Mouse (Mus musculus) limb, embryonic 14.5 days (tissue): ENCODE results near the gene 9330161L09Rik. TPM values are rescaled to one million over a fixed set of nuclear protein-coding genes. Genes with fewer than 3 reads are reported as not detected.

Experiments used
- ATAC-seq: fragments of 200-750 bp; cut with Nextera tagmentation; 2 replicates; pipeline ENCODE4 v1.8.0; 2017; ENCODE audit warnings: low read depth, moderate number of reproducible peaks, moderate TSS enrichment; ENCODE audit not compliant: low FRiP score
- DNase-seq: peaks from one replicate; pipeline ENCODE4 v3.0.0-alpha.2; 2015; ENCODE audit warnings: low spot score
- H3K27ac ChIP-seq: fragments of 300-500 bp; sonication (generic); replicated peaks from 2 replicates; pipeline ENCODE4 v1.5.1; 2014; ENCODE audit warnings: low read depth, mild to moderate bottlenecking, low read length, moderate library complexity, mixed read lengths
- H3K27me3 ChIP-seq: fragments of 300-500 bp; sonication (generic); 2 replicates; pipeline ENCODE4 v1.6.1; 2014; ENCODE audit warnings: low read length, mixed read lengths; ENCODE audit not compliant: control insufficient read depth, insufficient read depth
- H3K36me3 ChIP-seq: fragments of 300-500 bp; sonication (generic); 2 replicates; pipeline ENCODE4 v1.6.1; 2014; ENCODE audit warnings: mild to moderate bottlenecking, low read length, moderate library complexity, mixed read lengths; ENCODE audit not compliant: control insufficient read depth, insufficient read depth
- H3K4me1 ChIP-seq: fragments of 300-500 bp; sonication (generic); 2 replicates; pipeline ENCODE4 v1.6.1; 2014; ENCODE audit warnings: antibody characterized with exemption, low read length, mixed read lengths; ENCODE audit not compliant: control insufficient read depth, insufficient read depth
- H3K4me2 ChIP-seq: fragments of 300-500 bp; sonication (generic); replicated peaks from 2 replicates; pipeline ENCODE4 v1.6.1; 2014; ENCODE audit warnings: low read depth, mild to moderate bottlenecking, low read length, moderate library complexity; ENCODE audit not compliant: severe bottlenecking
- H3K4me3 ChIP-seq: fragments of 300-500 bp; sonication (generic); replicated peaks from 2 replicates; pipeline ENCODE4 v1.5.1; 2014; ENCODE audit warnings: low read length
- H3K9ac ChIP-seq: fragments of 300-500 bp; sonication (generic); 2 replicates; pipeline ENCODE4 v1.6.1; 2014; ENCODE audit warnings: mild to moderate bottlenecking, low read depth, low read length, moderate library complexity; ENCODE audit not compliant: severe bottlenecking
- H3K9me3 ChIP-seq: fragments of 300-500 bp; sonication (generic); 2 replicates; pipeline ENCODE4 v1.6.1; 2016; ENCODE audit warnings: low read length; ENCODE audit not compliant: control insufficient read depth
- POLR2A ChIP-seq: fragments of 200-500 bp; IDR thresholded peaks from 2 replicates; pipeline ENCODE4 v1.8.0; 2012; ENCODE audit warnings: inconsistent platforms, mild to moderate bottlenecking, moderate library complexity, borderline replicate concordance; ENCODE audit not compliant: insufficient read depth, insufficient read length; ENCODE audit errors: extremely low read depth
- WGBS: fragments of 180-500 bp; shearing (Covaris S2); extraction: QIAGEN DNeasy Blood & Tissue Kit; methylation state at CpG from one replicate; pipeline ENCODE4 v1.1.7; 2014; 5-methylcytosine and 5-hydroxymethylcytosine counted together
- polyA plus RNA-seq, 2 experiments: library from polyadenylated mRNA; depleted of rRNA in 1 of 2; stranded (reverse) in 1 of 2; unstranded in 1 of 2; fragments of >200 nt; fragmentation: Nextera tagmentation in 1 of 2; extraction: Ambion mirVana in 1 of 2; gene quantifications; 2 replicates each; pipeline versions ENCODE4 v1.2.1 to v1.2.3; 2012 to 2014

Gene 9330161L09Rik
- polyA plus RNA-seq, 2 experiments = 0.32 to 0.47 TPM

DNA sequence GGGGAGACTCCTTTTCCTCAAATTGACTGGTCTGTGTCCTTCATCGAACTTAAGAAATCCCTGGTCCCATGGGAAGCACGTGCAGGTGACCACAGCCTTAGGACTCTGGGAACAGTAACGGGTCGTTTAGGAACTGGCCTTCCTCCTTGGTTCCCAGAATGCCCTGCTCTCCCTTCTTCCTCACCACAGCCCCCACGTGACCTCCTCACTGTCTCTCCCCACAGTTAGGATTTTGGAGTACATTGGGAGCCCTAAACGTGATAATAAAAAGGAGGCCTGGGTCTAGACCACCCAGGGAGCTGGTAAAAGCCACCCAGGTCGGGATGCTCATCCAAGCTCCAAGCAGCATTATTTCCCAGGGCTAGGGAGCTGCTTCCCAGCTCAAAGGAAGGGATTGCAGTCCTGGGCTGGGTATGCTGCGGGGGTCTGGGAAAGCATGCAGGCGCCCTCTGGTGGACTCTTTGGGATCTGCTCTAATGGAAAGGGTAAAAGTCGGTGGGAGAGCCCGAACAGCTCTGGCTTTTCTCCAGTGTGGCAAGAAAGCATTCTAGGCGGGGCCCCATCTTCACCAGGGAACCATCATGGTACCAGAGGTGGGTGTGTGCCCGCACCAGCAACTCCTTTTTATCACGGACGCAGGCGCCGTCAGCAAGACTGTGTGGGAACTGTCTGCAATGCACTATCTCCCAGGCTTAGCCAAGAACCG is 39.8 kb downstream of the 9330161L09Rik start:
- TF ChIP-seq POLR2A = no peak
- H3K9me3 ChIP-seq = no peaks in the 10 kb centered on the region
- no peak overlapping the region for H3K4me2 ChIP-seq
- no peak overlapping the region for H3K27ac ChIP-seq
- no peaks in the 10 kb centered on the region for H3K27me3 ChIP-seq
- no peaks in the 10 kb centered on the region for H3K4me1 ChIP-seq
- WGBS = 11% methylated on average over 18 of the region's 18 CpGs
- DNase-seq (peak; percentile 69), ATAC-seq (peak; percentile 78)
- H3K9ac ChIP-seq = 0 out of 2 replicates have a peak overlapping the region, but pooled peaks have one; percentile 12
- no peaks in the 10 kb centered on the region for H3K36me3 ChIP-seq
- no peak overlapping the region for H3K4me3 ChIP-seq

DNA sequence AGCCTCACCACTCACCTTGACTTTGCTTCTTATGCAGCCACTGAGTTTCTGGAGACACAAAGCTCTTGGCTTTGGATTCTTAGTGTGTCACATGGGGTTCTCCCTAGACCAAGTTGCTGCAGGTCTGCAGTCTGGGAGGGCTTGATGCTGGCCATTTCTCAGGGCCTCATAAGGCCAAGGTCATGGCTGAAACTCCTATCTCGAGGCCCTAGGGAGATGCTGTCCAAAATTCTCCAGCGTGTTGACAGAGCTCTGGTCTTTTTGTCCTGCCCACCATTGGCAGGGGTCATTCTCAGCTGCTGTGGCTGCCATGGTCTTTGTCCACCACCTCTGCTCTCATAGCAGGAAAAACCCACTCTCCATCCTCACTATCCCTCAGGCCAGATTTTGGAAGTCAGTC is 40.4 kb downstream of the 9330161L09Rik start:
- H3K27ac ChIP-seq = no peak overlapping the region
- no peak for DNase-seq
- no peaks in the 10 kb centered on the region for H3K36me3 ChIP-seq
- no peaks in the 10 kb centered on the region for H3K9me3 ChIP-seq
- H3K4me2 ChIP-seq = no peak overlapping the region
- no peak overlapping the region for H3K9ac ChIP-seq
- TF ChIP-seq POLR2A = no peak
- WGBS = 85% methylated on average over 2 of the region's 2 CpGs
- H3K4me1 ChIP-seq = no peaks in the 10 kb centered on the region
- H3K4me3 ChIP-seq = no peak overlapping the region
- no peak for ATAC-seq
- H3K27me3 ChIP-seq = no peaks in the 10 kb centered on the region

- 70% methylated on average over 3 of the region's 3 CpGs for WGBS
- H3K27ac ChIP-seq = no peak overlapping the region
- DNase-seq (no peak), ATAC-seq (no peak)
- no peak overlapping the region for H3K4me2 ChIP-seq
- no peak for TF ChIP-seq POLR2A
- no peaks in the 10 kb centered on the region for H3K27me3 ChIP-seq
- H3K4me3 ChIP-seq = no peak overlapping the region
- H3K9me3 ChIP-seq = no peaks in the 10 kb centered on the region
- H3K4me1 ChIP-seq = no peaks in the 10 kb centered on the region
- no peaks in the 10 kb centered on the region for H3K36me3 ChIP-seq
- H3K9ac ChIP-seq = no peak overlapping the region
These were observed 45.3 kb downstream of the 9330161L09Rik start for GRCm38 (mm10) chr12:103362336-103362735.

- TF ChIP-seq POLR2A = no peak
- no peaks in the 10 kb centered on the region for H3K4me1 ChIP-seq
- no peak overlapping the region for H3K27ac ChIP-seq
- H3K36me3 ChIP-seq = no peaks in the 10 kb centered on the region
- no peak overlapping the region for H3K4me3 ChIP-seq
- ATAC-seq = no peak
- H3K4me2 ChIP-seq = no peak overlapping the region
- no peak for DNase-seq
- no peaks in the 10 kb centered on the region for H3K9me3 ChIP-seq
- no peak overlapping the region for H3K9ac ChIP-seq
- WGBS = 80% methylated on average over 17 of the region's 17 CpGs
- H3K27me3 ChIP-seq = no peaks in the 10 kb centered on the region
These were observed 45.9 kb downstream of the 9330161L09Rik start for GRCm38 (mm10) chr12:103361539-103362307.

DNA sequence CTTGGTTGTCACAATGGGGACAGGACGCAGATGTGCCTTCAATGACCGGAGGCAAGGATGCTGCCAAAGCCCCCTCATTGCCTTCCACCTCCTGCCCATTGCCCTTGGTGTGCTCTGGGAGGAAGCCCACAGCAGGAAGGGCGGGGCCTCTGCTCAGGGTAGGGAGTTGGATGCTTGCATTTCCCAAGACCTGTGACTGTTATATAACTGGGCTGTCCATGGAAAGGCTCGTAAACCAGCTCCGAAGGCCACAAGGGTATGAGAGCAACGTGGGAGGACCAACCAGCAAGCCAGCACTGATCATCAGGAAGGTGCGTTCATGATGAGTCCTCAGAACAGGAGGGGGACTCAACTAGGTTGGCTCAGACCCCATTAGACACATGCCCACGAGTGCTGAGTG is 46.8 kb downstream of the 9330161L09Rik start:
- Histone ChIP-seq H3K4me2 (no peak overlapping the region), H3K36me3 (no peaks in the 10 kb centered on the region), H3K4me1 (no peaks in the 10 kb centered on the region), H3K9ac (no peak overlapping the region), H3K9me3 (no peaks in the 10 kb centered on the region), H3K27me3 (no peaks in the 10 kb centered on the region), H3K4me3 (no peak overlapping the region), H3K27ac (no peak overlapping the region)
- 76% methylated on average over 8 of the region's 8 CpGs for WGBS
- ATAC-seq (no peak), DNase-seq (no peak)
- TF ChIP-seq POLR2A = no peak
